Mouse (Mus musculus): ENCODE measurements around the gene AC140267.1. TPM values are rescaled to one million over a fixed set of nuclear protein-coding genes. Genes with fewer than 3 reads are reported as not detected.

Gene AC140267.1
- polyA plus RNA-seq, 1 experiment, result not detected

DNA sequence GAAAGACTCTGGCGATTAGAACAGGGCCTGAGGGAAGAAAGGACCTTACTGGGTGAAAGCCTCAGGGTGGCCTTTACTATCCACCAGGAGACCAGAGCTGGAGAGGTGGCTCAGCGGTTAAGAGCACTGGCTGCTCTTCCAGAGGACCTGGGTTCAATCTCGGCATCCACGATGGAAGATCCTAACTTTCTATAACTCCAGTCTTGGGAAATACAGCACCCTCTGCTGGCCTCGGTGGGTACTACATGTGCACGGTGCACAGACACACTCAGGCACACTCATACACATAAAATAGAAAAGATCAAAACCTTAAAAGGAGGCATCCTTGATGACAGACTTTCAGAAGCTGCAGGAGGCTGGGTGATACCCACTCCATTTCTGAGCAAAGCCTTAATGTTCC lies 45.0 kb downstream of the AC140267.1 start:
- TF ChIP-seq POLR2A (IDR thresholded peaks at IDR 0.05; ENCODE audit: low read depth, low read length) (no peak), CTCF (IDR thresholded peaks at IDR 0.05; ENCODE audit: borderline replicate concordance, insufficient read depth, low read length) (peak; percentile 52; the same call in 1 of the 2 replicates)
- Histone ChIP-seq H3K27ac (ENCODE audit: insufficient read depth, low read length) (no peak overlapping the region), H3K4me3 (ENCODE audit: insufficient read depth, low read length) (no peak overlapping the region), H3K4me1 (ENCODE audit: control insufficient read depth, insufficient read depth, low read length) (no peaks in the 10 kb centered on the region)

Other genes starting within 250 kb of the AC140267.1 start
- 0.70 and 1.0 TPM in 2 replicates for gene Pdgfb, start 220.9 kb upstream of the AC140267.1 start, polyA plus RNA-seq (2011; ENCODE audit: insufficient read length, low read depth, missing spikeins)
- 0.95 and 1.1 TPM in 2 replicates for gene Syngr1, start 144.5 kb upstream of the AC140267.1 start, polyA plus RNA-seq (2011; ENCODE audit: insufficient read length, low read depth, missing spikeins)
- gene Rpl3, start 144.0 kb upstream of the AC140267.1 start, polyA plus RNA-seq (2011; ENCODE audit: insufficient read length, low read depth, missing spikeins), result 1,636 and 1,653 TPM in 2 replicates
- gene Tab1, start 102.7 kb upstream of the AC140267.1 start, polyA plus RNA-seq (2011; ENCODE audit: insufficient read length, low read depth, missing spikeins), result 11.0 and 12.2 TPM in 2 replicates
- gene Mgat3, start 62.1 kb upstream of the AC140267.1 start, polyA plus RNA-seq (2011; ENCODE audit: insufficient read length, low read depth, missing spikeins), result 12.4 and 12.6 TPM in 2 replicates
- 22.7 and 22.8 TPM in 2 replicates for gene Mief1, start 1.8 kb upstream of the AC140267.1 start, polyA plus RNA-seq (2011; ENCODE audit: insufficient read length, low read depth, missing spikeins)
- 364 and 499 TPM in 2 replicates for gene Atf4, start 19.3 kb downstream of the AC140267.1 start, polyA plus RNA-seq (2011; ENCODE audit: insufficient read length, low read depth, missing spikeins)
- 20.1 and 25.9 TPM in 2 replicates for gene Rps19bp1, start 28.5 kb downstream of the AC140267.1 start, polyA plus RNA-seq (2011; ENCODE audit: insufficient read length, low read depth, missing spikeins)
- gene Cacna1i, start 51.4 kb downstream of the AC140267.1 start, polyA plus RNA-seq (2011; ENCODE audit: insufficient read length, low read depth, missing spikeins), result 0.38 and 0.86 TPM in 2 replicates